Mouse (Mus musculus): ENCODE results near the gene Phospho1. TPM values are rescaled to one million over a fixed set of nuclear protein-coding genes. Genes with fewer than 3 reads are reported as not detected.
"Not testable (repeated sequence)": the region's sequence is repeated elsewhere in the genome, so short reads cannot be mapped to it uniquely, and the experiment has no call there.

Phospho1 gene
- polyA plus RNA-seq, 1 experiment from 2014 or later: not detected

GRCm38 (mm10) chr11:95876296-95876695 is 52.0 kb downstream of the Phospho1 start:
- Histone ChIP-seq H3K4me3 (ENCODE audit: low read length) (no peak overlapping the region), H3K27ac (ENCODE audit: low read depth, low read length) (no peak overlapping the region), H3K9me3 (ENCODE audit: control insufficient read depth, low read length) (no peaks in the 10 kb centered on the region), H3K27me3 (ENCODE audit: control insufficient read depth, insufficient read depth, low read length) (no peaks in the 10 kb centered on the region), H3K36me3 (ENCODE audit: control insufficient read depth, insufficient read depth, low read length) (no peaks in the 10 kb centered on the region), H3K4me2 (replicated peaks; ENCODE audit: low read depth, low read length) (no peak overlapping the region), H3K9ac (ENCODE audit: low read depth, low read length) (no peak overlapping the region), H3K4me1 (ENCODE audit: control insufficient read depth, insufficient read depth, low read length) (no peaks in the 10 kb centered on the region)
- 21% methylated on average over 7 of the region's 7 CpGs for WGBS
- no peak for ATAC-seq (ENCODE audit: low FRiP score, low TSS enrichment)

DNA sequence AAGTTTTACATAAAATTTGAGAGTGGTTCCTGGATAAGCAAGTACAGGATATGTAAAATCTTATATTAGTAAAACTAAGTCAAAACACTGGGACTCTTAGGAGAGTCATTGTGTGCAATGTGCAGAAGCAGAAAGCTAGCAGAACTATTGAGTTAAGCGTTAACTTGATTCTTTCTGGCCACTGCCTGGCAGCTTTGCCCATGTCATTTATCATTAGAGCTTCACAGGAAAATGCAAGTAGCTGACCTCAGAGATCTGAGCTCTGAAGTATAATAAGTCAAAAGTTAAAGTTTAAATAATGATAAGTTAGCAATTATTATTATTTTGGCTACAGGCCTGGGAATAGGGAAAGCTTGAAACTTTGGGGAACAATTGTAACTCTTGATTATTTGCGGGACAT is 55.6 kb downstream of the Phospho1 start:
- not testable (repeated sequence) for H3K36me3 ChIP-seq (ENCODE audit: control insufficient read depth, insufficient read depth, low read length); H3K9ac ChIP-seq (ENCODE audit: low read depth, low read length); H3K4me3 ChIP-seq (ENCODE audit: low read length); H3K4me1 ChIP-seq (ENCODE audit: control insufficient read depth, insufficient read depth, low read length); H3K9me3 ChIP-seq (ENCODE audit: control insufficient read depth, low read length); H3K27ac ChIP-seq (ENCODE audit: low read depth, low read length); ATAC-seq (ENCODE audit: low FRiP score, low TSS enrichment); H3K27me3 ChIP-seq (ENCODE audit: control insufficient read depth, insufficient read depth, low read length); H3K4me2 ChIP-seq (replicated peaks; ENCODE audit: low read depth, low read length)
- WGBS: 72% methylated on average over 2 of the region's 2 CpGs

Other genes starting within 250 kb of the Phospho1 start
- 16.8 and 23.4 TPM in 2 replicates for gene Ngfr, start 236.8 kb upstream of the Phospho1 start, polyA plus RNA-seq (2014; fragmentation: Nextera tagmentation; extraction: Ambion mirVana)
- gene Phb, start 157.5 kb upstream of the Phospho1 start, polyA plus RNA-seq (2014; fragmentation: Nextera tagmentation; extraction: Ambion mirVana): 261 and 268 TPM in 2 replicates
- 13.5 and 13.8 TPM in 2 replicates for gene Zfp652, start 111.8 kb upstream of the Phospho1 start, polyA plus RNA-seq (2014; fragmentation: Nextera tagmentation; extraction: Ambion mirVana)
- 1.5 and 1.6 TPM in 2 replicates for gene B130006D01Rik, start 100.9 kb upstream of the Phospho1 start, polyA plus RNA-seq (2014; fragmentation: Nextera tagmentation; extraction: Ambion mirVana)
- 19.5 and 26.0 TPM in 2 replicates for gene Gngt2, start 12.7 kb downstream of the Phospho1 start, polyA plus RNA-seq (2014; fragmentation: Nextera tagmentation; extraction: Ambion mirVana)
- gene Abi3, start 18.0 kb downstream of the Phospho1 start, polyA plus RNA-seq (2014; fragmentation: Nextera tagmentation; extraction: Ambion mirVana): 3.9 and 9.8 TPM in 2 replicates
- 0.37 and 0.47 TPM in 2 replicates for gene B4galnt2, start 90.4 kb downstream of the Phospho1 start, polyA plus RNA-seq (2014; fragmentation: Nextera tagmentation; extraction: Ambion mirVana)
- gene Igf2bp1, start 181.4 kb downstream of the Phospho1 start, polyA plus RNA-seq (2014; fragmentation: Nextera tagmentation; extraction: Ambion mirVana): 42.1 and 54.2 TPM in 2 replicates
- gene Gip, start 200.0 kb downstream of the Phospho1 start, polyA plus RNA-seq (2014; fragmentation: Nextera tagmentation; extraction: Ambion mirVana): not detected in 2 replicates
- gene Snf8, start 210.4 kb downstream of the Phospho1 start, polyA plus RNA-seq (2014; fragmentation: Nextera tagmentation; extraction: Ambion mirVana): 34.2 and 63.5 TPM in 2 replicates
- gene Ube2z, start 240.9 kb downstream of the Phospho1 start, polyA plus RNA-seq (2014; fragmentation: Nextera tagmentation; extraction: Ambion mirVana): 27.6 and 36.4 TPM in 2 replicates

Measured in kidney, embryonic 14.5 days (tissue).